Mouse (Mus musculus) megakaryocyte progenitor cell, adult 5-6 weeks (primary cell): Measurements from ENCODE around the gene Cnksr3. TPM values are rescaled to one million over a fixed set of nuclear protein-coding genes. Genes with fewer than 3 reads are reported as not detected.

Experiments
- ATAC-seq: replicated peaks from 2 replicates; pipeline ENCODE4 v1.8.0; 2016; ENCODE audit warnings: mild to moderate bottlenecking, moderate TSS enrichment, inconsistent platforms; ENCODE audit not compliant: poor library complexity
- total RNA-seq, 2 experiments: library from RNA; stranded (forward) in 1 of 2; stranded (reverse) in 1 of 2; fragments of 157-497, 149-512 nt in 1 of 2; fragments of 200-1000 nt in 1 of 2; gene quantifications; 2 replicates each; pipeline versions ENCODE4 v1.2.3 to v1.2.4; 2015 to 2017

Gene Cnksr3
- total RNA-seq, 2 experiments from 2014 or later: 5.1 to 6.5 TPM

GRCm38 (mm10) chr10:7103872-7104271 is 108.2 kb downstream of the Cnksr3 start:
- no peak for ATAC-seq

- ATAC-seq: no peak
These were observed 134.1 kb downstream of the Cnksr3 start for GRCm38 (mm10) chr10:7077971-7078370.

GRCm38 (mm10) chr10:7077389-7077808 is 134.6 kb downstream of the Cnksr3 start:
- no peak for ATAC-seq

- ATAC-seq: no peak
These were observed 135.3 kb downstream of the Cnksr3 start for GRCm38 (mm10) chr10:7076662-7077211.

GRCm38 (mm10) chr10:7076201-7076600 is 135.8 kb downstream of the Cnksr3 start:
- ATAC-seq: peak; percentile 99

- ATAC-seq: no peak
These were observed 136.4 kb downstream of the Cnksr3 start for GRCm38 (mm10) chr10:7075661-7076060.

- ATAC-seq: no peak
These were observed 137.8 kb downstream of the Cnksr3 start for GRCm38 (mm10) chr10:7074231-7074630.

- ATAC-seq: no peak
These were observed 141.1 kb downstream of the Cnksr3 start for GRCm38 (mm10) chr10:7070924-7071323.

GRCm38 (mm10) chr10:7070100-7070835 is 141.8 kb downstream of the Cnksr3 start:
- no peak for ATAC-seq

- no peak for ATAC-seq
These were observed 142.9 kb downstream of the Cnksr3 start for GRCm38 (mm10) chr10:7069090-7069489.

Other genes with a start within 250 kb of the Cnksr3 start
- gene Ipcef1, start 159.8 kb downstream of the Cnksr3 start, total RNA-seq (2015): 3.6 and 7.5 TPM in 2 replicates
- gene Ipcef1, start 159.8 kb downstream of the Cnksr3 start, total RNA-seq (2017): 3.6 and 6.1 TPM in 2 replicates